Mouse (Mus musculus): ENCODE results near the gene Dytn. TPM values are rescaled to one million over a fixed set of nuclear protein-coding genes. Genes with fewer than 3 reads are reported as not detected.

The Dytn gene
- polyA plus RNA-seq (2014; fragmentation: Illumina TruSeq; extraction: RNeasy Lipid Tissue Mini Kit (QIAGEN cat#74804); ENCODE audit: low read depth, low replicate concordance), result not detected

GRCm38 (mm10) chr1:63686827-63687226 lies at the start of gene Dytn:
Dytn (minus strand) TSS chr1:63686927.

GRCm38 (mm10) chr1:63730240-63730771 lies 43.6 kb upstream of the Dytn start, which contains the start of the genes Mdh1b and Fastkd2:
Mdh1b (minus strand) TSS chr1:63730318.
Fastkd2 (plus strand) TSS chr1:63730614.

GRCm38 (mm10) chr1:63615668-63616067 lies 71.1 kb downstream of the Dytn start, which contains the start of gene Gm39653:
Gm39653 (plus strand) TSS chr1:63615968.

Other genes starting within 250 kb of the Dytn start
- gene Adam23, start 241.0 kb downstream of the Dytn start, polyA plus RNA-seq (2014; fragmentation: Illumina TruSeq; extraction: RNeasy Lipid Tissue Mini Kit (QIAGEN cat#74804); ENCODE audit: low read depth, low replicate concordance), result 22.5 TPM
- not detected for gene Gm39653, start 71.0 kb downstream of the Dytn start, polyA plus RNA-seq (2014; fragmentation: Illumina TruSeq; extraction: RNeasy Lipid Tissue Mini Kit (QIAGEN cat#74804); ENCODE audit: low read depth, low replicate concordance)
- gene Mdh1b, start 43.4 kb upstream of the Dytn start, polyA plus RNA-seq (2014; fragmentation: Illumina TruSeq; extraction: RNeasy Lipid Tissue Mini Kit (QIAGEN cat#74804); ENCODE audit: low read depth, low replicate concordance), result not detected
- 71.3 TPM for gene Fastkd2, start 43.7 kb upstream of the Dytn start, polyA plus RNA-seq (2014; fragmentation: Illumina TruSeq; extraction: RNeasy Lipid Tissue Mini Kit (QIAGEN cat#74804); ENCODE audit: low read depth, low replicate concordance)
- gene 4933402D24Rik, start 82.3 kb upstream of the Dytn start, polyA plus RNA-seq (2014; fragmentation: Illumina TruSeq; extraction: RNeasy Lipid Tissue Mini Kit (QIAGEN cat#74804); ENCODE audit: low read depth, low replicate concordance), result not detected

All from adrenal gland, adult 10 weeks (tissue).